Mouse (Mus musculus): ENCODE results near the gene Rab35.

Gene Rab35

DNA sequence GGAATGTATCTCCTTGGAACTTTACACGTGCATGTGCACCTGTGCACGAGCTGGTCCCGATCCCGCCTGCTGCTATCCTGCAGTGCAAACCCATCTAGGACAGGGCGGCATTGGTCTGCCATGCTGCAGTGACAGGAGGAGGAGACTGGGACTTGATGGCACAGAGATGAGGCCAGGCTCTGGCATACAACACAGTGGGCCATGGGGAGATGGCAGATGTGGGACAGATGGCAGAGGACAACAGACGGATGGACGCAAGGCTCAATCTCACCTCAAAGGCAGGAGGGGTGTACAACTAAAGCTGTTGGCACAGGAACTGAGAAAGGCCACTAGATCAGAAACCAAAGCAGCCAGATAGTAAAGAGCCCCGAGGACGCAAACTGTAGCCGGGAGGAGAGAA, 19.2 kb downstream of the Rab35 start:
- no peak for DNase-seq

DNA sequence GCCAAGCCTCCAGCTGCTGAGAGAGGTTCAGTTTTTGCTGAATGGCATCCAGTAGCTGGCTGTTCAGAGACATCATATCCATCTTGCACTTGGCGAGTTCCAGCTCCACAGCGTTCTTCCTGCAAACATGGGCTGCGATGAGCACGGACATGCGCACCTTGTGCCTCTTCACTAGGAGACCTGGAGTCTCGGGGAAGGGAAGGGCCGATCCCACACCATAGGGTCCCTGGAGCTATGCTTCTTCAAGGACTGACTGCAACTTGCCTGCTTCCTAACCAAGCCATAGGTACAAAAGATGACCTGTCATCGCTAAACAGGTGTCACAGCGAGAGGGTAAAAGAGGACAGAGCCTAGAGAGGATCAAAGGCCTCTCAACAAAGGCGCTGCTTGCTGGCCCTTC, 20.1 kb downstream of the Rab35 start:
- no peak for DNase-seq

DNA sequence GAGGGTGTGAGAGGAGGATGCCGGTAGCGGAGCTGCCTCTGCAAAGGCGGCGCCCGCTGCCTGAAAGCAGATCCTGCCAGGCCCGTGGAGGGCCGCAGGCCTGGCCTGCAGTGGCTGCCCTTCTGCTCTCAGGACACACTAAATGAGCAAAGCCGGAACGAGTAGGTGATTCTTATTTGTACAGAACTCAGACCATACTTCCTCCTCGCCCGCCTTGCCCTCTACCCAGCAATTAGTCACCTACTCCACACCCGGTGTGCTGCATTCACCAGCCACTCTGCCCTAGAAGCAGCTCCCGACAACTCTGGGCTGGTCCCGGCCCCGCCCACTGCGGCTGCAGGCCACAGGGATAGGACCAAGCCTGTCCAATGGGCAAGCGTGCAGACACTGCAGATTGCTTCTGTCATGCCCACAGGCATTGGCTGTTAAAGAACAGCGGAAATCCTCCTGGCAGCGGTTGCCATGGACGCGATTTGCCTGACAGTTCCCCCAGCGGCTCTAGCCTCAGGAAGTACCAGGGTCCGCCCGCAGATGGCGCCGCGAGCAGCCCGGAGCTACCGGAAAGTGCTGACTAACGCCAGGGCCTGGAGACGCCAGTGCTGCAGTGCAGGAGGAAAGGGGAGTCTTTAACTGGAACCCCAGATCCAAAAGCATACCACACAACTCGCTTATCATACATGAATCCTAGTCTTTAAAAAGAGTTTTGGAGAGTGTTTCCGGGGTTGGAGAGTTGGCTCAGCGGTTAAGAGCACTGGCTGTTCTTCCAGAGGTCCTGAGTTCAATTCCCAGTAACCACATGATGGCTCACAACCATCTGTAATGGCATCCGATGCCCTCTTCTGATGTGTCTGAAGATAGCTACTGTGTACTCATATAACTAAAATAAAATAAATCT, 21.2 kb downstream of the Rab35 start:
- peak; percentile 99 for DNase-seq

DNA sequence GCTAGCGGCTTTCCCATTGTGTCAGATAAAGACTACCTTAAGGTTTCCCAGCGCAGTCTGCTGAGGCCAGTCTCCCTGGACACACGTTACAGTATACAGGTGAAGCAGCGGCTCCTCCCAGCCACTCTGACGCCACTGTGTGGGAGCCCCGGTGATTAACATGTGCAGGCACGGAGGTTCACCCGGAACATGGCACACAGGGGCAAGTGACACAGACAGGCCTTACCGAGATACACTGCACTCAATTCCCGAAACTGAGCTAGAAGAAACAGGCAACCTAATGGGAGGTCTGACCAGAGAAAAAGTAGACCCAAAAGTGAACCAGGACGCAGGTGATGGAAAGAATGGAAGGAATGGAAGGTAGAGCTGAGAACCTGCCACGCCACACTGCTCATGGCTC, 22.1 kb downstream of the Rab35 start:
- no peak for DNase-seq

DNA sequence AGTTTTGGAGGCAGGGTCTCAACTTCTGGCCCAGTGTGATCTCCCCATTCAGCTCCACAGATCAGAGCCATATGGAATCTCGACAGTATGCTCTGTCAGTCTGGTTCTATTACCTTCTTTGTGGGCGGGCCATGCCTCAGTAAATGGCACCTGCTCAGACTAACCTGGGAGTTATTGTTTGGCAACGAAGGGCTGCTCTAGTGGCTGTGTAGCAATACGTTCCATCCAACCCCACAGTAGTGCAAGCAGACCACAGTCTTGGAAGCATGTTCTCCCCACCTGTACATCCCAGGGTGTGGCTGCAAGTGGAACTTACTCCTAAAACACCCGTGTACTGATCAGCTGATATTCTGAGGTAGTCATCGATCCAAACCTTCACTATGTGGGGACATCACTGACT, 25.0 kb downstream of the Rab35 start:
- no peak for DNase-seq

DNA sequence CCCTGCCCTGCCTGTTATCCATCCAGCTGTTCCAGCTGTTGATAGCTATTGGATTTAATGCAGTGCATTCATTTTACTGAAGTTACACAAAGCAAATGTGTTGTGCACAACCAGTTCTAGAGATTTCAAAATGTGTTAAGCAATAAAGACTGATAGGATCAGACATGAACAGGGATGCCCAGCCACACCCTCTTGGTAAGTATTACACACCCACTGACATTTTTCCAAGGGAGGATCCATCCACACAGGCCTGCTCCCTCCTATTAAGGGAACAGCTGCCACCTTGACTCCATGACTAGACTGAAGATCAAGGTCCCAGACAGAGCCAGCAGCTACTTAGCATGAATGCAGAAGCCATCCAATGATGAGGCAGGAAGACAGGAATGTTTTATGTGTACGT, 25.5 kb downstream of the Rab35 start:
- DNase-seq = no peak

DNA sequence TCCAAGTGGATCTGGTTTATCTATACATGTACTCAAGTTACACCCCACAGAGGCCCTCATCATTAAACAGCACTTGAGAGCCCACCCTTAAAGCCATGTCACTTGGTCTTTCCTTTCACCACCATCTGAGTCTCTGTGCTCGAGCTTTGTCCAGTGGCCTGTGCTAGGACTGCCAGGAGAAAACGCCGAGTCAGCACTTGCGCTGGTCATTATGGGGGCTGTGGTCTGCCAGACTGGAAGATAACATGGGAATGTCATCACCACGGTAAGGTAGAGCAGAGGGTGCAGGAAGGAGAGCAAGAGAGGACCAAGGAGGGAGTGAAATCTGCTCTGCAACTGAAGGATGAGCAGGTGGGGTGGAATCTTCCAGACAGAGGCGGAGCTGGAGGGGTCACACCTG, 26.6 kb downstream of the Rab35 start:
- no peak for DNase-seq

DNA sequence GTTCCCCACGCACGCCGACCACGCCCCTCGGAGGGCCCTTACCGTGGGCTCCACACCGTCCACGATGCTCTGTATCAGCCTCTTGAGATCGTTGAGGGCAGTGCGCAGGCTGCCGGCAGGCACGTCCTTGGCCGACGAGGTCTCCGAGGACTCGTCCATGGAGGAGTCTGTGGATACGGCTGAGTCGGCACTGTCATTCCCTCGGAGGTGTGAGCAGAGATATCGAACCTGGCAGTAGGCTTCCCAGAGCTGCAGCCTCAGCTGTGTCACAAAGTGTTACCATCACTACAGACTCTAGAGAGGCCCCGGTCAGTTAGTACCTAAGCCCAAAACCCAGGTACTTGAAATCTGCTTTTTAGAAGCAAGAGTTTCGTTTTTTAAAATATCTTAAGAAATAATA, 30.9 kb downstream of the Rab35 start:
- DNase-seq = no peak

DNA sequence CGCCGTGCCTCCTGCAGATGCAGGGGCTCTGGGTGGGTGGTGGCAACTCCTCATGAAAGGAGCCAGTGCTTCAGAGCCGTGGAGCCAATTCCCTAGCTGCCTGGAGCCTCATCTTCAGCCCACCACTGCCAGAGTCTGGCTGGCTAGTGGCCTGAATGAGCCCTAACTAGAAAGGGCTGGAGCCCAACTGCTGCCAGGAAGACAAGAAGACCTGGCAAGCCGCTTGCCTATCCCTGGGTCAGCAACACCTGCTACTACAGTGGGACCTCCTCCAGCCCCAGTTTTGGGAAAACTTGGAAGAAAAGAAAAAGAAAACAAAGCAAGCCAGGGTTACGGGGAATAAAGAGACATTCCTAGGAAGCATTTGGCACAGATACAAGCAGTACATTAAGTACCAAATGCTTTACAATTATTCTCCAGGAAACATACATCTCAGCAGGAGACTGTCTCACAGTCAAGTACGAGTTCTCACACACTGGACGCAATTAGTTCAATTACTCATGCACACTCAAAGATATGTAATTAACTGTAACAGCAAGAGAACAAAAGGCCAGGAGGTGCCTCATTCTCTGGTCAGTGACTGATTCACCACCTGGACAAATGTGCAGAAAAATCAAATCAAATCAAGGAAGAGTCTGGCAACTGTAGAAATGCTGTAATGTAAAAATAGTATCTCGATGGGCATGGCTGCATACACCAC, 34.8 kb downstream of the Rab35 start:
- no peak for DNase-seq

DNA sequence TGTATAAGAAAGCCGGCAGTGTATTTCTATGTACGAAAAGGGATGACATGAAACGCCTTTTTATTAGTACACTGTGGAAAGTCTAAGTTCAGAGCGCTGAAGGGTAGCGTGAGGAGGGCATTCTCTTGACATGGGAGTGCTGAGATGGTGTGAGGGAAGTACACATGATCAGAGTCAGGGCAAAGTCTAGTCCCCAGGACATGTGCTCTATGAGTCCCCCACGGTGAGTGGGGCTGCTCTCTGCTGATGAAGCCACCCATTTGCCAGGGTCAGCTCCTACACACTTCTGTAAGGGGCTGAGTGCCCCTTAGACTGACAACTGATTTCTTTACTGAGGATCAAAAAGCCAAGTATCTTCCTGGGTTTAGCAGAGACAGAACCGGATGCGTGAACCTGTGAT, 35.5 kb downstream of the Rab35 start:
- DNase-seq = no peak

DNA sequence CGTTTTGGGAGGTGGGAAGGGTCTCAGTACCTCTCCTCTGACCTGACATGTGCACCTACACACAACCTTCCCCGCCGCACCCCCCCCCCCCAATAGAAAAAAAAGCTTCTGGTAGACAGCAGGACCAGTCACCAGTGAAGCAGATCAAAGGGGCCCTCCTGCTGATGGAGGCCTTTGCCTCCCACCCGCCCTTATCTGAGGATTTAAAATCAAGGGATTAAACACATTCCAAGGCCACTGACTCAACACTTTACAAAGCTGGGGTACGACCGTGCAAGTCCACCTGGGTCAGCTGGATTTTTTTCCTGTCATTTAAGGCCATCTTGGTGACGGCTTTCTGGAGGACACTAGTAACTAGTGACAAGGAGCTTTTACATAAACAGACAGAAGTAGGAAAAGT, 36.2 kb downstream of the Rab35 start:
- DNase-seq = no peak

DNA sequence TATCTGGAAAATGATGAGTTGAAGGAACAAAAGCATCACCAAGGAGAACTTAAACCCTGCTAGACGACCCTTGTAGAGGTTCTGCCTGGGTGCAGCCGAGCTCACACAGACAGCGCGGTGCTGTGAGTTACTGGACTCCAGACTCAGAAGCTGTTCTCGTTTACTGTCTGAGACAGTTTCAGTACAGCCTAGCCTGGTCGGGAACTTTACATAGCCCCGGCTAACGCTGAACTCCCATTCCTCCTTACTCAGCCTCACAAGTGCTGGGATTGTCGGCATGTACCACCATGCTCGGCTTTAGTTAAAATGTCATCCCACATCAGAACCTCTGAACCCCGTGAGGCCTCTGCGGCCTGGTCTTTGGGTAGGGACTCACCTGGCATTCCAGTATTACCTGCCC, 37.3 kb downstream of the Rab35 start:
- no peak for DNase-seq

DNA sequence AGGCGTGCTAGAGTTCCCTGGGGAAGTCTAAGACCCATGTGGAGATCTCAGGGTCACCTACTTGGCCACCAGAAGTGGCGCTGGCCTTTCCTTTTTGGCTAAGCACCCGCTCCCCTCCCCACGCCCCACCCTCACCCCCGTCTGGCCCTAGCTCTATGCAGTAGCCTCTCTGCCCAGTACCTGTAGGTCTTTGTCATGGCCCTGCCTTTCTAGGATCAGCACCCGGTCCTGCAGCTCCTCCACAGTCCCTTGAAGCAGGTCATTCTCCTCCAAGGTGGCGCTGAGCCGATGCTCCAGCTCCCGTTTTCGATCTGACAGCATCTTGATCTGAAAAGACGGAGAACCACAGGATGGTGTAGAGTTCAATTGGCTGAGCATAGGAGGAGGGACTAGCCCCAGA, 38.3 kb downstream of the Rab35 start:
- no peak for DNase-seq

DNA sequence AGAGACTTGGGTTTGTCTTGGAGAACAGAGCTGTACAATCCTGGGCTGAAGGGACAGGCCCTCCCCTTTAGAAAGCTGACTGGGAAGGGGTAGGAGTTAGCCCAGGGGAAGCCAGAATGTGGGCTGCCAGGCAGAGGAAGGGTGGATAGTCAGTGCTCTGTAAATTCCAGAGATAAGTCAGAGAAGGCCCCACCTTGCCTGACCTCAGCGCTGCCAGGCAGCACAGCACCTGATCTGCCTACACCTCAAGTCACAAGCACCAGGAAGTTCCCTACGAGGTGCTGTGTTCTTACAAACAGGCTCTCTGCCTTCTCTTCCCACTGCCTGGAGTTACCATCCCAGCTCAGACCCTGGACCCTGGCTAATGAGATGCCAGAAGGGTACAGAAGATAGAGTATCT, 38.7 kb downstream of the Rab35 start:
- DNase-seq = no peak

DNA sequence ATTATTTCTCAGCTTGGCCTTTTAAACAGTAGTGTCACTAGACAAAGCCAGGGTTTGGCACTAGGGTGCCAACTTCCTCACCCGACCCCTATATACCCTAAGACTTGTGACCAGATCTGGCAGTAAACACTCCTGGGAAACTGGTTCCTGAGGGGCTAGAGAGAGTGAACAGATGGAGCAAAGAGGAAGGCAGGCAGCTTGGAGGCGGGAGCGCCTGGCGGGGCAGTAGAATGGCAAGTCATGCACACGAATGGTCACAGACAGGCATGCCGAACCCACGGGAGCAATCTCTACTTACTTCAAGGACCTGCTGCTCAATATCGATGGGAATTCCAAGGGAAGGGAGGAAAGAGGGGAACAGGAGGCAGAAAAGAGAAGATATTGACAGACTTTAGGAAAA, 40.1 kb downstream of the Rab35 start:
- no peak for DNase-seq

DNA sequence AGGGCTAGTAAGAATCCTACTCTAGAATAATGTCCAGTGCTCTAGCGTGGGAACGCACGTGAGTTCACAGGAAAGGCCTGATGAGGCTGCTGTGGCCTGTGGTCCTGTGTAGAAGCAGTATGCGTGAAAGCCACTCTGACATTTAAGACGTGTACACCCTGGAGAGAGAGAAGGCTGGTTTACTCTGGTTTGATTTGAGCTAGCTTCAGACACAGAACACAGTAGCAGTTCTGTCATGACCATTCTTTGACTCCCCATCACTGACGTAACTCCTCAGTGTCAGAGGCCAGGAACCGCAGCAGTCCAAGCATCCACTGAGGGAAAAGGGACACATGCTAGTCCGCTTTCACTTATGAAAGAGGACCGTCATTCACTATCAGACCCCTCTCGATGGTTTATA, 53.4 kb downstream of the Rab35 start:
- no peak for DNase-seq

DNA sequence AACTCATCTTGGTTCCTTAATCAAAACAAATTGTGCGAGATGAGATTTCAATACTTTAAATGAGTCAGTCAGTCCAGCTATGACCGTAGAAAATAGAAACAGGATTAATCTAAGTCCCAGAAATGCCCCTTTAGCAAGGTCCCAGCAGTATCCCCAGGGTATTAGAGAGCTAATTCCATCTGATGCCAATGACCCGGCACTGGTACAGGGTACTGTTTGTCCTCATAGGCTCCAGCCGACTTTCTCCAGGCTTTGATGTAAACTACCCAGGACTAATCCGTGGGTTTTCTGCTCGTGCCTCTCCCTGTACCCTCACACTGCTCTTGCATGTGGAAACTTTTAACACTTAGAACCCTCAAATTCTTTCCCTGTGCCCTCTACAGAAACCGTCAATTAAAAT, 55.0 kb downstream of the Rab35 start:
- no peak for DNase-seq

DNA sequence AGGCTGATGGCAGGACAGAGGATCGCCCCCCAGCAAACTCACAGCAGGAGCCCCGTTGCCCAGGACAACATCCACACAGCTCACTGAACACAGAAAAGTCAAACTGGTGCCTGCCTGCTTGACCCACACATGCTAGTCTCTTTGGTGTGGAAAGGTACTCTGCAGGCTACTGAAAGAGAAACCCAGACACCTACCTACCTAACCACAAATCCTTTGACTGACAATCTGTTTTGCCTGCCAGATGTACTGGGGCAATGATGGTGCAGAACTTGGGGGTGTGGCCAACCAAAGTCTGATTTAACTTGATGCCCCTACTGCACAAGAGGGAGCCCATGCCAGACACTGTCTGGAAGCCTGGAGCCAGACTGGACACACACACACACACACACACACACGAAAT, 61.6 kb downstream of the Rab35 start:
- no peak for DNase-seq

DNA sequence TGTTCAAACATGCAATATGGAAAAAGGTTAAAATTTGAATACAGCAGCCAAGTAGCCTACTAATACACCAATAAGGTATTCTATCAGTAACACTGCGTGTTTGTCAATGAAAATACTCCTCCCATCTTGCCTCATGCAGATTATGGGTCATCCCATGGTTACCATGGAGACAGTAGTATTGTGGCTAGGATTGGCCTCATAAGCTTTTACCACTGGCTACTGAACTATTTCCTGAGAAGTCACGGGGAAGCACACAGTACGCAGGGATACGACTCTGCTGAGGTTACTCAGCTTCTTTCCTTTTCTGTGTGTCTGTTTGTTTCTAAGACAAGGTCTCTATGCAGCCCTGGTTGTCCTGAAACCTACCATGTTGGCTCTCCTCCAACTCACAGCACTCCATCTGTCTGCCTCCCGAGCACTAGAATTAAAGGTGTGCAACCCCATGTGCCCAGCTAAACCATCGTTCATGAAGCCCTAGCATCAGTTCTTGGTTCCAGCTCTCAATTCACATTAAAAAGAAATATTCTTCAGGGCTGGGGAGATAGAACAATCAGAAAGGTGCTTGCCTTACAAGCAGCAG, 63.6 kb downstream of the Rab35 start:
- no peak for DNase-seq

DNA sequence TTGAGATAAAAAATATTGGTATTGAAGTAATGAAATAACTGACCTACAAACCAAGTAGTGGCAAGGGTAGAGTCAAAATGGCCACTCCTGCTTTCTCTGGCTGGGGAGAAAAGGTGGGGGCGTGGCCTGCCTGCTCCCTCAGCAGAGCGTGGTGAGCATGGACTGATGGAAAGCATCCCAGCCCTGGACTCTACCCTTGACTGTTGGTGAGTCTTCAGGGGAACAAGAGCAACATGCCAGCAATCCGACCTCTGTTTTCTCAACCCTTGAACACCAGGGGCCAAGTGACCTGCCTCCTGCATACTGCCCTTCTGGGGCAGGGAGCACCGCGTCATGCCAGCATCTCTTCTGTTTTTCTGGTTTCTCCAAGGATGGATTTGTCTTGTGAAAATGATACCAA, 65.1 kb downstream of the Rab35 start:
- DNase-seq = no peak
